Mouse (Mus musculus) kidney, postnatal 25 days (tissue): ENCODE measurements at regions not wholly inside any gene's neighbourhood (a gene's known extent, or its start where the extent isn't known, plus 50 kb on each side); places are given as distances from the start of the nearest gene placed in this dataset.
A peak's percentile ranks its signal among the peaks of the same experiment; 100 is the strongest.

ENCODE experiments used
- DNase-seq, 2 experiments: peaks; one replicate each; pipeline ENCODE4 v3.0.0; 2021; ENCODE audit warnings: mixed read lengths in 2 of 2

GRCm38 (mm10) chr4:153542631-153543031, 60.0 kb upstream of the Ajap1 start:
- DNase-seq = peak in 1 of 2 experiments; percentile 1

- no peak for DNase-seq
These were observed 61.5 kb upstream of the Ajap1 start for GRCm38 (mm10) chr4:153543900-153544648.

- DNase-seq = no peak
These were observed 64.1 kb upstream of the Ajap1 start for GRCm38 (mm10) chr4:153546709-153547108.

- DNase-seq = no peak
These were observed 64.5 kb upstream of the Ajap1 start for GRCm38 (mm10) chr4:153547111-153547510.

GRCm38 (mm10) chr4:153547871-153548270, 65.3 kb upstream of the Ajap1 start:
- DNase-seq = no peak

- no peak for DNase-seq
These were observed 68.7 kb upstream of the Ajap1 start for GRCm38 (mm10) chr4:153551291-153551690.

GRCm38 (mm10) chr4:153552483-153552882, 69.9 kb upstream of the Ajap1 start:
- DNase-seq = no peak

GRCm38 (mm10) chr4:153557812-153558608, 75.4 kb upstream of the Ajap1 start:
- DNase-seq = no peak

- DNase-seq = no peak
These were observed 77.0 kb upstream of the Ajap1 start for GRCm38 (mm10) chr4:153559568-153559967.

- DNase-seq = no peak
These were observed 77.6 kb upstream of the Ajap1 start for GRCm38 (mm10) chr4:153560193-153560592.

GRCm38 (mm10) chr4:153560956-153561355, 78.3 kb upstream of the Ajap1 start:
- DNase-seq = no peak

GRCm38 (mm10) chr4:153561991-153562390, 79.4 kb upstream of the Ajap1 start:
- no peak for DNase-seq

GRCm38 (mm10) chr4:153567329-153567973, 84.8 kb upstream of the Ajap1 start:
- no peak for DNase-seq

GRCm38 (mm10) chr4:153573180-153573769, 90.7 kb upstream of the Ajap1 start:
- no peak for DNase-seq

GRCm38 (mm10) chr4:153593291-153593690, 110.7 kb upstream of the Ajap1 start:
- no peak for DNase-seq

- DNase-seq = no peak
These were observed 117.3 kb upstream of the Ajap1 start for GRCm38 (mm10) chr4:153599794-153600370.

GRCm38 (mm10) chr4:153602496-153602895, 119.9 kb upstream of the Ajap1 start:
- DNase-seq = no peak

GRCm38 (mm10) chr4:153603056-153603840, 120.6 kb upstream of the Ajap1 start:
- no peak for DNase-seq

- DNase-seq = no peak
These were observed 121.3 kb upstream of the Ajap1 start for GRCm38 (mm10) chr4:153603936-153604335.

GRCm38 (mm10) chr4:153604695-153605485, 122.3 kb upstream of the Ajap1 start:
- no peak for DNase-seq

GRCm38 (mm10) chr4:153616058-153616457, 133.4 kb upstream of the Ajap1 start:
- no peak for DNase-seq
